Mouse (Mus musculus) bone marrow, adult 2 months (tissue): ENCODE data around the gene Sox6.

Source experiments
- CTCF ChIP-seq: fragments of 200-500 bp; IDR thresholded peaks from 2 replicates; pipeline ENCODE4 v1.5.1; 2011; ENCODE audit warnings: low read length, control low read depth; ENCODE audit not compliant: control insufficient read depth, insufficient read depth
- POLR2A ChIP-seq: fragments of 200-500 bp; IDR thresholded peaks from 2 replicates; pipeline ENCODE4 v1.6.1; 2011; ENCODE audit warnings: low read depth, mild to moderate bottlenecking, control low read depth, low read length, borderline replicate concordance; ENCODE audit not compliant: control insufficient read depth

- TF ChIP-seq CTCF (no peak), POLR2A (no peak)
Observed at GRCm38 (mm10) chr7:115845791-115846366, 192.7 kb downstream of the Sox6 start.
